Mouse (Mus musculus) A20 (cell line): Measurements from ENCODE around the gene Ptn.
"Not testable (repeated sequence)": the region's sequence is repeated elsewhere in the genome, so short reads cannot be mapped to it uniquely, and the experiment has no call there.

Experiments used
- DNase-seq: peaks from one replicate; pipeline ENCODE4 v3.0.0-alpha.2; 2011; ENCODE audit warnings: low read depth, low spot score

Gene Ptn

DNA sequence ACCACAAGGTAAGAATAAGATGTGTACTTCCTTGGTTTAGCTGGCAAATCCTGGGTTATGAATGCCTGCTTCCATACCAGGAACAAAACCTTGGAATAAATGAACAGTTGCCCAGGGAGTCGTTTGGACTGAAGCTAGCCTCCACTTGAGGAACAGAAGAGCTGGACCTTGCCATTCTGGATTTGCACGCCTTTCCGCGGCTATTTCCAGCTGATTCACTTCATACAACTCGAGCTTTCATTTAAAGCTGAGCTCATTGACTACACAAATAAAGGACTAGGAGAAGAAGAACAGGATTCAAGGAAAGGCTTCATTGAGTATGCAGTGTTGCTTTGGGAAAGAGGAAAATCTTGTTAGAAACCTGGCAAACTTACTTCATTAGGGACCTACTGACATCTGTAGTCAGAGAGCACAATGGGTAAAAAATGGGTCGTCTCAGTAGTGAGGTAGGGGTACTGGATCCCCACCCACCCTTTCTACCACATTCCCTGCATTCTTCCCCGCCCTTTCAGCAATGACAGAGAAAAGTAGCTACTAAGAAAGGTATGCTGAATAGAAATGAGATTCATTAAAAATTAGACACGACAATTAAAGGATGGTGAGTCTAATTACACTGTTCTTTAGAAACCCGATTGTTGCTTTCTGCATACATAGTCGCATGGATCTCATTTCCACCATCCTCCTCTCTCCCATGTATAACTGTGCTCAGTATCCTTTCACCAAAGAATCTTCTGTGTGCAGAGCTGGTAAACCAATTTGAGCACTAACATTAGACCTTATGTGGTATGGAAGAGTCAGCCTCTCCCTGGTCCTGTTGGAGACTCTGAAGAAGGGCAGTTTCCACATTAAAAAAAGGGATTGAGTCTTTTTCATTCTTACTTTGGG lies 54.8 kb downstream of the Ptn start:
- no peak for DNase-seq

DNA sequence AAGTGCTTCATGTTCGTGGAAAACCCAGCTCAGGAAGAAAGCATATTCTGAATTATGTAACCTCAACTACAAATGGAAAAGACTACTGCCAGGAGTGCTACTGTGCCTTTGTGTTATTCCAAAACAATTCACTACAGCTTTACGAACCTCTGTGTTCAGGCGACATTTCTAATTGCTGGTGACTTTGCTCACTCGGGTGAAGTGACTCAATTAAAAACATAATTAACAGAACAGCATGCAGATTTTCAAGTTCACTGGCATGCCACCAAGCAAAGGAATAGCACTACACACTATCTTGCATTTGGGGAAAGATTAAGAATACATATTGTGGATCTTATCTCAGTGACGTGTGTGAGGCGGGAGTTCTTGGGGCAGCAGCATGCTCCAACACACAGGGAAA lies 57.1 kb downstream of the Ptn start:
- no peak for DNase-seq

DNA sequence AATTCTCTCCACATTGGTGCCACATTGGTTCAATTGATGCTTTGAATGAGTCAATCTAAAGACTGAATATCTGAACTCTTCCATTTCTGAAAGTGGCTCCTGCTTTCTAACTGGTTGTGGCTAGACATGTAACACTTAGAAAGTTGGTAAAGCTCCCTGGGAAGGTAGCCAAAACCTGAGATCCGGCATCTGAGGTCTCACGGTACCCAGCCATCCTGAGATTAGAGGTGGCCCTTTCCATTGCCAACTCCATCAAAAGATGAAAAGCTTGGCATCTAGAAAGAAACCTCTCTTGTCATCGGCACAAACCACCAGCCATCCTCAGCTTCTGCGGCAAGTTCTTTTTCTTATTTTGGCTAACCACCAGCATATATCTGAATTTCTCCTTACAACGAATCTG lies 70.2 kb downstream of the Ptn start:
- DNase-seq: no peak

DNA sequence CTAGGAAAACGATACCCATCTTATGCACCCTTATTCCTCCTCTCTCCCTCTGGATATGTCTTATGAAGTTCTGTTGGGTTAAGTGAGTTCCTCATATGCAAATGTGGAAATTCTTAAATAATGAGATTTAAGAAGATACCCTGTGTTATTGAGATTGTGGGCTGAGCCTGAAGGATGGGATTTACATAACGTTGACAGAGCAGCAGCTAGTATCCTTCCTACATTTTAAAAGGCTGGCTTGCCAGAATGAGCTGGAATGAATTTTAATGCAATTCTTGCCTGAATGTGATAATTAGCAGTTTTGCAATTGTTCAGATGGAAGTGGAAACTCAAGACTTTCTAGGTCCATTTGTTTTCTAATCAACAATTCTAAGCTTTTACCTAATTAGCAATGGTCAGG lies 73.3 kb downstream of the Ptn start:
- no peak for DNase-seq

DNA sequence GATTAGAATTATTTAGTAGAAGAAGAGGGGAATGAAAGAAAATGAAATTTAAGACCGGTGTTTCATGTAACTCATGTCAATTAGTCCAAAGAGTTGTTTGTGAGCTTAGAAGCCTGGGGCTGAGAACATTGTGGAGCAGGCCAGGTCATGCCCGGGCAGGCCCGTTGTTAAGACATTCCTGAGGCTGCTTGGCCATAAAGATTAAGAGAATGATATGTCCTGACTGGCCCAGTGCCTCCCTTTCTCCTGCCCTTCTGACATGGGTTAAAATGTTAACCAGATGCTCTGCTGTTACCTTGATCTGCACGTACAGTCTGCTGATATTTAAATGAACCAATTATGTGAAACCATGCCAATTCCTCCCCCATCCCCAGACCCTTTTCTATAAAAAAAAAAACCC lies 74.4 kb downstream of the Ptn start:
- DNase-seq: not testable (repeated sequence)

DNA sequence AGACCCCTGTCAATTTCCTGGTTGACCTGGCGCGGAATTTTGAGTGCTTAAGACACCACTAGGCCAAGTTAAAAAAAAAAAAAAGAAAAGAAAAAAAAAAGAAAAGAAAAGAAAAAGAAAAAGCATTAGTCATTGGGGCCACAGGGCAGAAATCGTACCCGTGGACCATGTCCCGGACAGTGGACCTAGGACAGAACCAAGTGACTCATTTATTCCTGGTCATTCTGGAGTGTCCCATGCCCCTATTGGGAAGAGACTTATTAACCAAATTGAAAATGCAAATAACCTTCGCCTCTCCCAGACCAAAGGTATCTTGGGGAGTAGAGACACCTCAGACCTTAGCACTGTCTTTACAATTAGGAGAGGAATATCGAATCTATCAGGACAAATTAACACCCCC lies 80.2 kb downstream of the Ptn start:
- not testable (repeated sequence) for DNase-seq

DNA sequence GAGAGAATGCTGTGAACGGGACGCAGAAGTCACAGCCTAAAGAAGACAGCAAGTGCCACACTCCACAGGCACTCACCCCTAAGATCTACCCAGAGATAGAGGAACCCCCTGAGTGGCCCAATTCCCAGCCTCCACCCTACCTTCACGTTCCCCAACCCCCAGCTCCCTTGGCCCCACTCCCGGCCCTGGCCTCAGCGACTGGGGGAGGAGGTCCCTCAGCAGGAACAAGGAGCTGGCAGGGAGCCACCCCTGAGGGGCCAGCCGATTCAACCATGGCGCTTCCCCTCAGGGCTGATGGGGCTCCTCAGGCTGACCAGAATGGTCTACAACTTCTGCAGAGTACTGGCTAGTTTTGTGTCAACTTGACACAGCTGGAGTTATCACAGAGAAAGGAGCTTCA lies 81.9 kb downstream of the Ptn start:
- no peak for DNase-seq

DNA sequence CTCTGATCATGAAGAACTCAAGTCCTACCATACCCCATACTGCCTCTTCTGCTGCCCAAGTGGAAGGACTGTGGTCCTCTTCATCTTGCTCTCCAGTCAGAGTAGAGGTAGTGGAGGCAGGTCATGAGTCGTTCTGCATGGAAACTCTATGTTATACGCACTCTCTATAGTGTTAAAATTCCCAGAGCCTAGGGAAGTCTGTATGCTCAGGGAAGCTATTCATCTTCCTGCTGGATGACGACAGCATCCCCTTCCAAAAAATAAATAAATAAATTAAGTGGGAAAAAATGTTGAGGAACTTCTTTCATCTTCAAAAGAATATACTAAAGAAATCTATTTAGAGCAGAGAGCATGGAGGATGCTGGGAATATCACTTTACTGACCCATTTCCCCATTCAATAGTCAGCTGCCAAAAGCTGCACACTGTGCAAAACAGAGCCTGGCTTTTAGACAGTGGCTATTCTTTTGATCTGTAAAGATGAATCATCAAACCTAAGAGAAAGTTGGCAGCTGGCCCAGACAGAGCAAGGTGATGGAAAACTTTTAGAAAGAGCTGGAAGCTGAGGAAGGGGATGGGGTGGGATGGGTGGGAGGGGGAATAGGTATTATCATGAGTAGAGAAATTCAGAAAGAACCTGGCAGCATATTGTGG lies 84.4 kb downstream of the Ptn start:
- no peak for DNase-seq

DNA sequence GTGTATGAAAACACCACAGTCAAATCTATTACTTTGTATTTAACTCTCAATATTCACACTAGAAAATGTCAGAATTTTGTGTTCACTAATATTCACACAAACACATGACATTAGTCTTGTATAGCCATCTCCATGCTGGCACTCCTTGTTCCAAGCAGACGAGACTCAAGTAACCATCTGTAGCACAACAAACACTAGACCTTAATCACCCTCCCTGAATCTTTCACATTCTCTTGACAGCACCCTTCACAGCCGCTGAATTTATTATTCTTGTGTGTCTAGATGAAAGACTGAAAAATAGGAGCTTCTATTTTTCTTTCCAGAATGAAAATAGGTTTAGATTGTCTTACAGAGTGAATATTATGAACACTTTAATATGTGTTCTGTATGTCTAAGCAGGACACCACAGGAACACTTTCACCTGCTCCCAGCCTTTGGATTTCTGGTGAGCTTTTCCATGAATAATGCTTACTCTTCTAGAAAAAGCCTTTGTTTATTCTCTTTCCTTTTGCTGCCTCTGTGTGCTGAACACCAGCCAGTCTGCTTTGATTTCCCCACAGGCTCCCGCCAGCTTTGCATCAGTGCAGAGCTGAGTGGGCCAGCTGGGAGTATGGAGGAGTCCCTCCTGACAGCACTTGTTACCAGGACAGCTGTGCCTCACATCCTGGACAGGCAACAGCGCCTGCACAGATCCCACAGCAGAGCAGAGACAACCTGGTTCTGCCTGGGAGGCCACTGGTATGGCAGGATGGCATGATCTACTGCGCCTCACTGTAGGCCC lies 87.1 kb downstream of the Ptn start:
- no peak for DNase-seq

DNA sequence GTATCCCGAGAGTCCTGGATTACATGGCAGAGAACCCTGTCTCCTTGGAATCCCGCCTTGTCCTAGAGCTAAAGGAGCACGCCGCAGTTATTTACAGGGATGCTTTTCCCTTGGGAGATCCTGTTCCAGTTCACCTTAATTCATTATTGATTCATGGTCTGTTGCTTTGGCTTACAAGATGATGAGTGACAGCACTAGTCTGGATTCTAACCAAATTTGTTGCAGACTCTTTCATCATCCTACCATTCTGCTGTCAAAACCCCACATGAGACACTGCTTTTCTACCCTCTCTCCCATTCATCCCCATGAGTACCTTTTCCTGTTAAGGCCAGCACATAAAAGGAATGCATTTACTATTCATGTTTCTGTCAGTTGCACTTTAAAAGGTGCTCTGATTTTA lies 96.7 kb downstream of the Ptn start:
- no peak for DNase-seq

DNA sequence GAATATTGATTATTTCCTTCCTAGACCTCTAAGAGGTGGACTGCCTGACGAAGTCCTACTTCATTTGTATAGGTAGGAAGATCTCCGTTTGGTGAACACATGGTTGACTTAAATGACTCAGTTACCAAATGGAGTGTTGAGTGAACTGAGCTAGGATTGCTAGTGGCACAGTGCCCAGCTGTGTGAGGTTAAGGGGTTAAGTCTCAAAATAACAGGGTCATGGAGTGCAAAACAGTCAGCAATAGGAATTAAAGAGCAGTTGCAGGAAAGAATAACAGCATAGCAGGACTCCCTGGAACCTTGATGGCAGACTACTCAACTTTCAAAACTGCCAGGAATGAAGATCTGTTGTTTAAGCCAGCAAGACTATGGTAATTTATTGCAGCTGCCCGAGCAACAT lies 114.5 kb downstream of the Ptn start:
- DNase-seq: no peak

DNA sequence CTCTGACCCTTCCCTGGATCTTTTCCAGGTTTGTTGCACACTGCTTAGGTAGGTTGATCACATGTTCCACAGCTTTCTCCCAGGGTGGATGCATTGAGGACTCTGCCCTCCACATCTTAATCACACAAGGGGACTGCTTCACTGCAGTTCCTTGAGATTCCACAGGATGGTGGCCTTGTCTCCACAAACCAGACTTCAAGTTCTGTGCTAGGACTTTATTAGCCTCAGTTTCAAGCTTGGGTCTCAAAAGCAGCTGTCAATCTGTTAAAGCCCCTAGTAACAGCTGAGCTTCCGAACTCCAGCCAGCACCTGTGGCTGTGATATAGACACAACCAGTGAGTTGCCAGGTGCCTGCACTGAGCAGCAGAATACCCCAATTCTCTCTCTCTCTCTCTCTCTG lies 118.5 kb downstream of the Ptn start:
- DNase-seq: no peak

DNA sequence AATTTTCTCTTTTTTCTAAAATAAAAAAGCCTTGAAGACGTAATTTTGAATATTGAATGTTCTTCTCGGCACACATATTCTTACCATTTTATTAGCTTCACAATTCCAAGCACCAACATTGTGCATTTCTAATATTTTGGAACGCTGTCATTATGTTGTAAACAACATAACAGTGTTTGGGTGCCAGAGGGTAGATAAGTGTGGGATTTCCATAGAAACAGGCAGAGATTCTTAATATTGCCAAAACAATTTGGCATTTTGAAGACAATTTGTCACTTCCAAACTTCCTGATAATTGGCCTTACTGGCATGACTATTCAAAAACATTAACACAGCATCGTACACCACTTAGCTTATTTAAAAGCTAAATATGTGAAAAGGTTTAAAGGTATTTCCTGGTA lies 119.1 kb downstream of the Ptn start:
- DNase-seq: no peak

DNA sequence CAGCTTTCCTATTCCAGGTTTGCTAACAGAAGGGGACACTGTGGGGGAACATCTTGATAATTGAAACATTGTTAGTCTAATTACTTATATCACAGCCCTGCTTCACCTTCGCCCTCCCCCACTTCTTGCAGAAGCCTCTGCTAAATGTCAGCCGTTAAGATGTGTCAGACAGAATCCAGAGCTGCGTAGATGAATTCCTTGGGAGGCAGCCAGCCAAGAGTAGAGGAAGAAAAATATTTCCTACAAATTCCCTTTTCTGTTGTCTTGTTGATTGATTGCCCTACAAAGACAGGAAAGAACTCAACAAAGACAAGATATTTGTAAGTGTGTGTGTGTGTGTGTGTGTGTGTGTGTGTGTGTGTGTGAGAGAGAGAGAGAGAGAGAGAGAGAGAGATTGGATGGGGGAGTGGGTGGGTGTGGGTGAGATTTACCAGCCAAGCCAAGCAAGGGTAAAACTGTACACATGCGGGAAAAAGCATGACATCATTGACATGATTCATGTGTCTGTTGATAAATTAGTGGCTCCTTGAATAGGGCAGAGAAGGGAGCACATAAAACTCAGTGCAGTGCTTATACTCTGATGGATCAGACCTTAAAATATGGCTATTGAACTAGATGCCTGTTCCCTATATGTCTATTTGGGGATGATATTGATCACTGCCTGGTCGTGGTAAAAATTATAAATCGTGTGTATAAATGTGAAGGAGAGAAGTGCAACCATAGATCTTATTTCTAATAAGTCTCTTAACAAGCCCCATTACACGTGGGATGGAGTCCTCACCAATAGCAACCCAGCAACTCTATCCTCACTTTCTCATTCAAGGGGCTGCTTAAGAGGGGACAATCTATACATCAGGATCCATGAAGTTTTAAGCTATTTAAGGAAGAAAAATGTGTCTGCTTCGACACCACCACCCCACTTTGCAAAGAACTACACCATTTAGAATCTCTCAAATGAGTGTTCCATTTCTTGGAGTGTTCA lies 133.0 kb downstream of the Ptn start:
- no peak for DNase-seq

DNA sequence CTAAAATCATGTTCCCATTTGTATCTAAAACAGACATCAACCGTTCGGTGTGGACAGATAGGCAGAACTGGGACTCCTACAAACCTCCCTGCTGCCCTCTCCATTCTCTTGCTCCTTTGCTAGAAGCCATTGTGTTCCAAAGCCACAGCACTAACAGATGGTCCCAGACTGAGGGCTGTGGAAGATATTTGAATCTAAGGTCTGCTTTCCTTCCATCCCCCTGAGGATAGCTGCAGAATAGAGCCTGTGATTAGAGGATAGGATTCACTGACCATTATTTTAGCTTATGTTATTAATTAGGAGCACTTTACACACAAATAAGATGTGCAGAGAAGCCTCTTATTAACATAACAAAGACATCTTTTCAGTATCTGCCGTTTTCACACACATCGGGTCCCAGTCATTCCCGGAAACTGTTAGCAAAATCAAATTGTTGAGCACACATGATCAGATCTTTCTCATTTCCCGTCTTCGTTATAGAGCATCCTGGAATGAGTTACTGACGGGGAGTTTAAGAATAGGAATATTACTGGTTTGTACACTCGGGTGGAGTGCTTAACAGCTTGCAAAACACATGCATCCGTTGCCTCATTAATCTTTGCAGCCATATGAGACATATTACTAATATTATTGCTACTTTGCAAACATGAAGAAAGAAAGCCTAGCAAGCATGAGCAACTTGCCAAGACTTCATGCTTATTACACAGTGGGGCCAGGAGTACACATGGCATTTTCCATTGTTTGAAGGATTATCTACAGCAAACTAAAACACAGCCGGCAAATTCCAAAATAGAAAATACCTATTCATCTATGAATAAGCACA lies 137.4 kb downstream of the Ptn start:
- DNase-seq: no peak

DNA sequence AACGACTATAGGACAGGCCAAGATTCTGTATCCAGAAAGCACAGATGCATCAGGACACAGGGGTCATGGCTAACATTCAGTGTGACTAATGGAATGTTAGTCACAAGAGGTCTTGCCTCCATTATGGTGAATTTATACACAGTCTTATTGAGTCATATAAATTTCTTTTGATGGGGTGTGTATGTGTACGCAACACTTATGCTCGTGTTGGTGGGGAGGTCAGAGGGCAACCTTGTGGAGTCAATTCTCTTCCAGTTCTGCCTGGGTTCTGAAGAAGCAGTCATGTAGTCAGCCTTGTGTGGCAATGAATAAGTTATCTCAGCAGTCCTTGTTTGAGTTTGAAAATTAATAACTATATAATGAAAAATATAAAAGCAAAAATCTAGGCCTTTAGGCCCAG lies 138.7 kb downstream of the Ptn start:
- no peak for DNase-seq
